Mouse (Mus musculus): ENCODE data around the gene Gm732.

Gm732 gene

DNA sequence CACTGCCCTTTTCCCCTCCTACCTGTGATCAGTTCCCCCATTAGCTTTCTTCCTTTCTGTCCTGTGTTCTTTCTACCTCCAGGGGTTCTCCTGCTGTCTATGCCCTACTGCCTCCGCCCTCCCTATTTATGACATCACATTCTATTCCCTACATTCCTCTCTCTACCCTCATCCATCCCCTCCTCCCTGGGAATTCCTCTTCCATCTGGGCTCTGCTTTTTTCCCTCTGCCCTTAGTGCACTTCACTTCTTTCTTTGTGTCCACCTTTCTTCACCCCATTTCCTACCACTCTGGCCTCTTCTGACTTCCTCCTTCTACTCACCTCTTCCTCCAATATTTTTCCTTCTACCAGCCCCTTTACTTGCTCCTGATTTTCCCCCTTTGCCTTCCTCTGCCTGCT, at the start of gene Gm732:
TSS of gene Gm732 (minus strand) at position 101 of the 400 bp plus-strand sequence.
- no peak for DNase-seq (ENCODE audit: low spot score)
